Mouse (Mus musculus): Measurements from ENCODE around the gene Leng8. TPM values are rescaled to one million over a fixed set of nuclear protein-coding genes. Genes with fewer than 3 reads are reported as not detected.
"Not testable (repeated sequence)": the region's sequence is repeated elsewhere in the genome, so short reads cannot be mapped to it uniquely, and the experiment has no call there.

Gene Leng8
- polyA plus RNA-seq, 1 experiment = 507 TPM

DNA sequence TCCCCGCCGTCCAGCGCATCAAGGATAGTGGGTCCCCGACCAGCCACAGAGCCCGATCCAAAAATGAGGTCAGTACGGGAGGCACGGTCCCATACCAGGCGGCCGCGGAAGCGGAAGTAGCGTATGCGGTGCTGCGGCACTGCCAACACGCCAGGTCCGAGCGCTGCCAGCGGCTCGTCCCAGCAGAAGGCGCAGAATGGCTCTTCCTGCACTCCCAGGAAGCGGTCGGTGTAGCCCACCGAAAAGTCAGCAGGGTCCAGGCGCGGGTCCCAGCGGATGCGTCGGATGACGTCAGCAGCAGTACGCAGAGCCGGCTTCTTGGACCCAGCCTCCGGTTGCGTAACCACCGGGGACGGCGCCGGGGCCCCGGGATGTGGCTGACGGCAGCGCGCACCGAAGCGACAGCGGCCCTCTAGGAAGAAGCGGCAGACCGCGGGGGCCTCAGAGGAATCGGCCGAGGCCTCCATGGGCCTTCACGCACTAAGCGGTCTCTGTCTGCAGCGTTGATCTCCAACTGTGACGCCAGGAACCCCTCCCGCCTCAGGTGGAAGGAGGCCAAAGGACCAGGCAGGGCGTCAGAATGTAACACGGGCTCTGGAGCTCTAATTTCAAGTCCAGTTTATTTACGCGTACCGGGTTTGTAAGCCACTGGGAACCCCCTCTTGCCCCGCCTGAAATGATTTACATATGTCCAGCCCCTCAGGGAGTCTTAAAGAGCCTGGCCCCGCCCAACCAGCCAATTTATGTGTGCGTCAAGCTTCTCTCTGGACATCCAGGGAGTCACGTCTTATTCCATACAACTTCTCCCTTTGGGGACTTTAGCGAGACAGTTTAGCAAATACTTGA, 12.6 kb downstream of the Leng8 start:
- TF ChIP-seq CTCF (IDR thresholded peaks at IDR 0.05; ENCODE audit: borderline replicate concordance, extremely low read depth, insufficient read depth, insufficient read length) = no peak
- DNase-seq (ENCODE audit: low read depth) = peak; percentile 84

DNA sequence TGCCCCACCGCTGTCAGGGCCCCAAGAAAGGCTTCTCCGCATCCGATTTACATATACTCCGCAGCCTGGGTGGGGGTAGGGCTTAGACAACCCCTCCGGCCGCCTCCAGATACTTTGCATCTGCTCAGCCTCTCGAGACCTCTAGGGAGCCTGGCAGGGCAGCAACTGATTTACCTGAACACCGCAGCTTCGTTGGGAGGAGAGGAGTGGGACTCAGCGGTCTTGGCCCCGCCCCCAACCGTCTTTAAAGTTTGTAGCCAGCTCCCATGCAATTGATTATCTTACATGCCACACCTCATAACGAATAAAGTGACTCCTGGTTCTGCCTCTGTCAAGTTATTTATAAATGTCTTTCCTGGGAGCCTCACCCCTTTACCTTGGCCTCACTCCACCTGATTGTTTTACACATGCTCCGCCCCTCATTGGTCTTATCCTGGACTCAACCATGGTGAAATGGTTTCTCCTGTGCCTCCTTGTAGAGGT, 13.3 kb downstream of the Leng8 start, which contains the start of gene Leng9:
TSS of gene Leng9 (minus strand) at position 316 of the 483 bp plus-strand sequence.
- no peak for DNase-seq (ENCODE audit: low read depth)
- no peak for TF ChIP-seq POLR2A (IDR thresholded peaks at IDR 0.05; ENCODE audit: borderline replicate concordance, extremely low read depth, insufficient read depth, insufficient read length, poor library complexity, severe bottlenecking)
- TF ChIP-seq CTCF (IDR thresholded peaks at IDR 0.05; ENCODE audit: borderline replicate concordance, extremely low read depth, insufficient read depth, insufficient read length) = no peak

DNA sequence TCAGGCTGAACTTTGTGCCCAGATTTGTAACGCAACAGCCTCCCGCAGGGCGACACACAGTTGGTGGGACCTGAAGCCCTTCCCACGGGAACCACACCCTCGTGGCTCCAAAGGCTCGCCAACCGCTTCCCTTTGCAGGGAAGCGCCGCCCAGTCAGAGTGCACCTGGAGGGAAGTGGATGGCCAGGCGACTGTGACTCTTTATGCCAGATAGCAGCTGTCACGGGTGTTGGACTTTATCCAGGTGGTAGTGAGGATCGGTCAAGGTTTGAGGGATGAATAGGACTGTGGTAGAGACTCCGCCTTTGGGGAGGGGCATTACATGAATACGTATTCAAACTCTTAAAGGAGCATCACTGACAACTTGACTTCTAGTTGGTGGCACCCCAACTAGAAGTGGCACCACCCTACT, 14.0 kb downstream of the Leng8 start:
- TF ChIP-seq CTCF (IDR thresholded peaks at IDR 0.05; ENCODE audit: borderline replicate concordance, extremely low read depth, insufficient read depth, insufficient read length) (no peak), POLR2A (IDR thresholded peaks at IDR 0.05; ENCODE audit: borderline replicate concordance, extremely low read depth, insufficient read depth, insufficient read length, poor library complexity, severe bottlenecking) (no peak)
- DNase-seq (ENCODE audit: low read depth) = peak; percentile 38

DNA sequence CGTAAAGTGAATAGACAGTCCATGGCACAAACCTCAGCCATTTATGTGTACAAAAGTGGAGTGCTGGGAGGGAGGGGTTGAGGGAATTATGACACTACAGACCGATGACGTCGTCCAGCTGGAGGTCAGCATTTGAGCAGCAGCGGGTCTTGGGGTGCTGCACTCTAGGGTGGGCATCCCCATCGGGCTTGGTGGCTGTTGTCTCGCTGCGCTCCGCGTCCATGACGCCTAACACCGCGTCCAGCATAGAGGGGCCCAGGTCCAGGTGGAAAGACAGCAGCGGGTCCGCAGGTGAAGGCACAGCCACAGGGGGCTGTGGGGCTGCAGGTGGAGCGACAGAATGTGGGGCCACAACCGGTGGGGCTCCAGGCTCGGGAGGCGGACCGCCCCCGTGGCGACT, 14.4 kb downstream of the Leng8 start:
- TF ChIP-seq CTCF (IDR thresholded peaks at IDR 0.05; ENCODE audit: borderline replicate concordance, extremely low read depth, insufficient read depth, insufficient read length) = no peak
- no peak for TF ChIP-seq POLR2A (IDR thresholded peaks at IDR 0.05; ENCODE audit: borderline replicate concordance, extremely low read depth, insufficient read depth, insufficient read length, poor library complexity, severe bottlenecking)
- no peak for DNase-seq (ENCODE audit: low read depth)

DNA sequence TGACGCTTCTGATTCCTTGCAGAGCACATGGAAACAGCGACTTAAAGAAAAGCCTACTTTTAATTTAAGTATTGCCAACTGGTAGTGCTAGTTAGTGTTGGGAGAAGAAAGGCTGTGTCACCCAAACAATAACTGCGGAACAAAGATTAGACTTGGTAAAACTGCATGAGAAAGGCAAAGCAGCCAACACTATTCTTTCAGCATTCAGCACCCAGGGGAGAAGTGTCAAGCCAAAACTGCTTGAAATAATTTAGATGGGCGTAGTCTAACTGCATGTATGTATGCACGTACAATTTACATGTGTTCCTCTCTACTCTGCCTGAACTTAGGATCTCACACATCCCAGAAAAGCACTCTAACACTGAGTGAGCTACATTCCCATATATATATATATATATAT, 17.5 kb downstream of the Leng8 start:
- no peak for DNase-seq (ENCODE audit: low read depth)
- TF ChIP-seq POLR2A (IDR thresholded peaks at IDR 0.05; ENCODE audit: borderline replicate concordance, extremely low read depth, insufficient read depth, insufficient read length, poor library complexity, severe bottlenecking) = no peak
- no peak for TF ChIP-seq CTCF (IDR thresholded peaks at IDR 0.05; ENCODE audit: borderline replicate concordance, extremely low read depth, insufficient read depth, insufficient read length)

DNA sequence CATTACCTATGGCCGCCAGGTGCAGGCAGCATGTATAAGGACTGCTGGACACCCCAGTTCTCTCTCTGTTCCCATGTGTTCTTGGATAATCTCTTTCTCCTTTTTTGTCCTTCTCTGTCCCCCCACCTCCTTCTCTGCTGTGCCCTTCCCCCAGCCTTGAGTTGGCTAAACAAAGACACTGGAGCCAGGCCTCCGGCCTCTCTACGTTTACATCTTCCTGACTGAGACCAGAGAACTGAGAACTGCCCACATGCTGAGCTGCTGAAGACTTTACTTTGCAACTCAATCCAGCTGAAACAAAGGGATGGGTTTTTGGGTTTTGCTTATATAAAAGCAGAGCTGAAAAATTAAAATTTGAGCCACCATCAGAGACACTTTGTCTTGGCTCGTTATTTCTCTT, 18.1 kb downstream of the Leng8 start:
- TF ChIP-seq POLR2A (IDR thresholded peaks at IDR 0.05; ENCODE audit: borderline replicate concordance, extremely low read depth, insufficient read depth, insufficient read length, poor library complexity, severe bottlenecking) = no peak
- TF ChIP-seq CTCF (IDR thresholded peaks at IDR 0.05; ENCODE audit: borderline replicate concordance, extremely low read depth, insufficient read depth, insufficient read length) = no peak
- no peak for DNase-seq (ENCODE audit: low read depth)

DNA sequence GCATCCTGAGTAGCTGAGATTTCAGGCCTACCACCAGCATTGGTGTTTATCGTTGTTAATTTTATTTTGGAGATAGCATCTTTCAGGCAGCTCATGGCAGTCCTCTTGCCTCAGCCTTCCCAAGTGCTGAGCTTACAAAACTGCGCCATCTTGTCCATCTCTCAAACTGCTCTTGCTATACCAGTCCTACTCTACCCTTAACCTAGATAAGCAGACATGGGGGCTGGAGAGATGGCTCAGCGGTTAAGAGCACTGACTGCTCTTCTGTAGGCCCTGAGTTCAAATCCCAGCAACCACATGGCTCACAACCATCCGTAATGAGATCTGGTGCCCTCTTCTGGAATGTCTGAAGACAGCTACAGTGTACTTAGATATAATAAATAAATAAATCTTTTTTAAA, 24.8 kb downstream of the Leng8 start:
- DNase-seq (ENCODE audit: low read depth) = not testable (repeated sequence)

DNA sequence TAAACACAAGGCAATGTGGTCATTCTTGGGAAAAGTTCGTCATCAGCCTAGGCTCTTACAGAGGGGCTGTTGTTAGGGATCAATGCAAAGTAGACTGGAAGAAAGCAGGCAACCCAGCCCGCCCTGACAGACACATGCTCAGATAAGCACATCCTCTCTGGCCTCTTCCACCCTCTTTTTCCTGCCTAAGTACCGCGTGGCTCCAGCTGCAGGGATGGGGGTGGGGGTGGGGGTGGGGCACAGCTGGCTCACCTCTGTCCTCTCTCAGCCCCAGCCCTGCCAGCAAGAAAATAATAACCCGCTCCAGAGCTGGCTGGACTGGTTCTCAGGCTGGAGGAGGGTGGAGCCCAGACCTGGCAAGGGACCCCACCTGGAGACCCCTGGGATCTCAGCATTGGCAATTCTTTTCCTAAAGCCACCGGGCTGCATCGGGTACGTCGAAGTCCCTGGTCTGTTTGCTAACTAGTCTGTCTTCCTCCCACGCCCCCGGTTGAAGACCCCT, 26.8 kb downstream of the Leng8 start:
- TF ChIP-seq POLR2A (IDR thresholded peaks at IDR 0.05; ENCODE audit: borderline replicate concordance, extremely low read depth, insufficient read depth, insufficient read length, poor library complexity, severe bottlenecking) (no peak), CTCF (IDR thresholded peaks at IDR 0.05; ENCODE audit: borderline replicate concordance, extremely low read depth, insufficient read depth, insufficient read length) (no peak)
- DNase-seq (ENCODE audit: low read depth) = no peak

DNA sequence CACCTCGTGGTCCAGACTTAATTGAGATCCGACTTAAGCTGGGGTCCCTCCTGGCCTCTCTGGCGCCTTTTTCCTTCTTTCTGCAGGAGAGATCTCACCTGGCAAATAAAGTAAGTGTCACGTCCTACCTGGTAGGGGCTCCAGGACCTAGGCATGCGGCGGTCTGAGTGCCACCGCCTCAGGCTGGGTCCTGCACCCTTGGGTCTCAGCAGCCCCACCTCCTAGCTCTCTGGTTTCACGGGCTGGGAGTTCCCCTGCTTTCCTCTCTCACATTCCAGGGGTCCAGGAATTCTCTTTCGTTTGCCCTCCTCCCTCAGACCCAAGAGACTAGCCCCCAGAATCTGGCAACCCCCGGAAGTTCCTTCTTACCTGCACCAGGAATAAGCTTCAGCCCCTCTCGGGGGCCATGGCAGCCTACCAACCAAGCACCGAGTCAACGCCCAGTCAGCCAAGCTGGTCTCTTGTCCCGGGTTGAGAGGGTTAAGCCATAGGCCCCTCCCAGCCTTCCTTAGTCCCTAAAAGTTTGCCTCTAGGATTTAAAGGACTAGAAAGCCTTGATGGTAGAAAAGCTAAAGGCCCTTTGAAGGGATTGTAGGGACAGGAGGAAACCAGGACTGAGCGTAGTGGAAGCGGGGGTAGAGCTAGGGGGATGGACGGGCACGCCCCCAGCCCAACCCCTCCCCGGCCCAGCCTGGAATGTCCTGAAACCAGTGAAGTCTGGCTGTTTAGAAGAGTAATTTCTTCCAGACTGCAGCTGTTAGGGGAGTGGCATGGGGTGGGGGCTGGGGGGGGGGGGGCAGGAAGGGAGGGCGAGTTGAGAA, 27.5 kb downstream of the Leng8 start, which contains the start of gene Cdc42ep5:
TSS of gene Cdc42ep5 (minus strand) at position 771 of the 821 bp plus-strand sequence.
- DNase-seq (ENCODE audit: low read depth) = peak; percentile 56

DNA sequence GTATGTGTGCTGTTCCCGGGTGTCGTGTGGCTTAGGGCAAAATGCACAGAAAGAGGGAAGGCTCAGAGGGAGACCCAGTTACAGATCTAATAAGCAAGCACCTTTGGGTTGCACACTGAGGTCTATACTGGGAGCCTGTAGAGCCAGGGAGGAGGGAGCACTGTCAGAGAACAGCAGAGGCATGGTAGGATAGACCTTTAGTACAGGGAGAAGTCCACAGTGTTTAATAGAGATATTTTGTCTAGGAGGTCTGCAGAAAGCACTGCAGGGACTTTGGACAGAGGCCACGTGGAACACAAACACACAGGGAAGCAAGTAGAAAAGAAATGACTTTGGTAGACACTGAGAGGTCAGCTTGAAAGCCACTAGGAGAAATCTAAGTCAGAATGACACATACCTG, 28.4 kb downstream of the Leng8 start:
- DNase-seq (ENCODE audit: low read depth) = no peak
- TF ChIP-seq POLR2A (IDR thresholded peaks at IDR 0.05; ENCODE audit: borderline replicate concordance, extremely low read depth, insufficient read depth, insufficient read length, poor library complexity, severe bottlenecking) (no peak), CTCF (IDR thresholded peaks at IDR 0.05; ENCODE audit: borderline replicate concordance, extremely low read depth, insufficient read depth, insufficient read length) (no peak)

More for the DNA sequence above, 27.5 kb downstream of the Leng8 start, which contains the start of gene Cdc42ep5:
- TF ChIP-seq POLR2A (IDR thresholded peaks at IDR 0.05; ENCODE audit: borderline replicate concordance, extremely low read depth, insufficient read depth, insufficient read length, poor library complexity, severe bottlenecking) (no peak), CTCF (IDR thresholded peaks at IDR 0.05; ENCODE audit: borderline replicate concordance, extremely low read depth, insufficient read depth, insufficient read length) (no peak)

DNA sequence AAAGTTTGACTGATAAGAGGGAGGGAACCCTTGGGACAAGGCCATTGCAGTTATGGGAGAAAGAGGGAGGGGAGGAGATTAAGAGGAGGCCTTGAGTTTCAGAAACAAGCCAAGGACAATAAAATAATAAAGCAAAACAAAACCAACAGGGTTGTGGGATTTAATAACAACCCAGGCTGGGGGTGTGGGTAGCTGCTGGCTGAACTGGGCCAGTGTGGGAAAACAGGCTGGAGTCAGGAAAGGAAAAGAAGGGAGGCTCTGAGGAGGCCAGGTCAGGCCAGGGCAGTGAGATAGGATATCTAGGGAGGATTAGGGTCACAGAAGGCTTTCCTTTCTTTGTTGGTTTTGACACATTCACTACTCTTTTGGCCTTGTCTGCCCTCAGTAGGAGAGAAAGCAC, 30.3 kb downstream of the Leng8 start:
- TF ChIP-seq POLR2A (IDR thresholded peaks at IDR 0.05; ENCODE audit: borderline replicate concordance, extremely low read depth, insufficient read depth, insufficient read length, poor library complexity, severe bottlenecking) = no peak
- no peak for TF ChIP-seq CTCF (IDR thresholded peaks at IDR 0.05; ENCODE audit: borderline replicate concordance, extremely low read depth, insufficient read depth, insufficient read length)
- no peak for DNase-seq (ENCODE audit: low read depth)
